Mouse (Mus musculus) forebrain, postnatal 0 days (tissue): ENCODE data around the gene Cep350. TPM values are rescaled to one million over a fixed set of nuclear protein-coding genes. Genes with fewer than 3 reads are reported as not detected.

Experiments
- ATAC-seq: fragments of 200-750 bp; cut with Nextera tagmentation; 2 replicates; pipeline ENCODE4 v1.8.0; 2017; ENCODE audit warnings: mild to moderate bottlenecking, moderate library complexity
- DNase-seq: peaks from one replicate; pipeline ENCODE4 v3.0.0-alpha.2; 2015
- H3K27ac ChIP-seq: fragments of 300-500 bp; sonication (generic); 2 replicates; pipeline ENCODE4 v1.5.1; 2014; ENCODE audit warnings: low read depth, mild to moderate bottlenecking, antibody characterized with exemption, low read length, moderate library complexity, mixed read lengths
- H3K27me3 ChIP-seq: fragments of 300-500 bp; sonication (generic); 2 replicates; pipeline ENCODE4 v1.6.1; 2014; ENCODE audit warnings: mild to moderate bottlenecking, low read length, mixed read lengths; ENCODE audit not compliant: insufficient read depth
- H3K36me3 ChIP-seq: fragments of 300-500 bp; sonication (generic); 2 replicates; pipeline ENCODE4 v1.6.1; 2014; ENCODE audit warnings: mild to moderate bottlenecking, moderate library complexity; ENCODE audit not compliant: insufficient read depth
- H3K4me1 ChIP-seq: fragments of 300-500 bp; sonication (generic); 2 replicates; pipeline ENCODE4 v1.6.1; 2014; ENCODE audit warnings: antibody characterized with exemption; ENCODE audit not compliant: insufficient read depth
- H3K4me2 ChIP-seq: fragments of 300-500 bp; sonication (generic); 2 replicates; pipeline ENCODE4 v1.6.1; 2014; ENCODE audit warnings: low read depth, mild to moderate bottlenecking, moderate library complexity
- H3K4me3 ChIP-seq: fragments of 300-500 bp; sonication (generic); 2 replicates; pipeline ENCODE4 v1.5.1; 2014; ENCODE audit warnings: low read depth, low read length, mixed read lengths
- H3K9ac ChIP-seq: fragments of 300-500 bp; sonication (generic); 2 replicates; pipeline ENCODE4 v1.6.1; 2014; ENCODE audit warnings: mild to moderate bottlenecking
- H3K9me3 ChIP-seq: fragments of 300-500 bp; sonication (generic); 2 replicates; pipeline ENCODE4 v1.6.1; 2016; ENCODE audit warnings: low read length
- CTCF ChIP-seq: sonication (generic); IDR thresholded peaks from 2 replicates; pipeline ENCODE4 v1.5.1; 2016; ENCODE audit warnings: antibody characterized with exemption, control low read depth, low read depth
- WGBS: fragments of 180-500 bp; shearing (Covaris S2); extraction: QIAGEN DNeasy Blood & Tissue Kit; methylation state at CpG from one replicate; pipeline ENCODE4 v1.1.7; 2014; 5-methylcytosine and 5-hydroxymethylcytosine counted together
- polyA plus RNA-seq: library from polyadenylated mRNA; unstranded; fragments of >200 nt; fragmentation: Nextera tagmentation; extraction: Ambion mirVana; gene quantifications from 2 replicates; pipeline ENCODE4 v1.2.1, GENCODE M21; 2015
- total RNA-seq: library from RNA; depleted of rRNA; stranded (reverse); fragments of >200 nt; gene quantifications from 2 replicates; pipeline ENCODE4 v1.2.3, GENCODE M21; 2014; rRNA removed

The Cep350 gene
- total RNA-seq (27.8 and 34.1 TPM in 2 replicates), polyA plus RNA-seq (5.7 and 10.1 TPM in 2 replicates)

DNA sequence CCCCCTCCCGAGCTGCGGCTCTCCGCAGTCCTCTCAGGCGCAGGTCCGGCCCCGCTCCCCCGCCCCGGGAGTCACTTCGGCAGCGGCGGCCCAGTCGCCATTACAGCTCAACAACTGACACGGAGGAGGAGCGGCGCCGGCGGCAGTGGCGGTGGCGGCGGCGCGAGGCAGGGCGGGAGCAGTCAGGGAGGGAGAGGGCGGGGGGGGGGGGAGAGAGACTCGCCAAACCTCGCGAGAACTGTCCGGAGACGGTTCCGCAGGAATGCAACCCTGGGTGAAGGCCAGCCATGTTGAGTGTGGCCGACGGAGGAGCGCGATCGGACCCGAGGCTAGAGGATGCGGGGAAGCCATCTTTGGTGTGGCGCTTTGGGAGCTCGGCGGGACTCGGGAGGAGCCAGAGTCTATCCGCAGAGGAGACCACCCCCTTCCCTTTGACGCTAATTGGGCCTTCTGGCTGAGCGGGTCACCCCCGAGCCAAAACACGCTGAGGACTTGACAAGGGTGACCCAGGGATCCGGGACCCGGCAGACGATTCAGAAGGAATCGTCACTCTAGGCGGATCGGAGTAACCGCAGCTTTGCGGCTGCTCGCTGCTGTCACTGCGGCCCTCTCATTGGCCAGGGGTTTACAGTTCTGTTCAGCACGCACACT lies at the start of gene Cep350:
Gene Cep350, minus strand, starts transcription at position 188 of the 651 bp plus-strand sequence.
- peak within 1 kb of the TSS; percentile 97 for H3K9ac ChIP-seq
- TF ChIP-seq CTCF, result no peak
- no peaks in the 10 kb centered on the region for H3K36me3 ChIP-seq
- H3K4me2 ChIP-seq, result peak within 1 kb of the TSS; percentile 82
- H3K9me3 ChIP-seq, result no peaks in the 10 kb centered on the region
- under 1% methylated on average over 50 of the region's 57 CpGs for WGBS
- ATAC-seq (peak; percentile 97), DNase-seq (peak; percentile 98)
- H3K27me3 ChIP-seq, result no peaks in the 10 kb centered on the region; the same call in 1 of the 2 replicates
- peak within 1 kb of the TSS; percentile 95 for H3K27ac ChIP-seq
- H3K4me3 ChIP-seq, result peak within 1 kb of the TSS; percentile 99
- peaks cover 17% of the 10 kb centered on the region; the same call in 1 of the 2 replicates for H3K4me1 ChIP-seq

DNA sequence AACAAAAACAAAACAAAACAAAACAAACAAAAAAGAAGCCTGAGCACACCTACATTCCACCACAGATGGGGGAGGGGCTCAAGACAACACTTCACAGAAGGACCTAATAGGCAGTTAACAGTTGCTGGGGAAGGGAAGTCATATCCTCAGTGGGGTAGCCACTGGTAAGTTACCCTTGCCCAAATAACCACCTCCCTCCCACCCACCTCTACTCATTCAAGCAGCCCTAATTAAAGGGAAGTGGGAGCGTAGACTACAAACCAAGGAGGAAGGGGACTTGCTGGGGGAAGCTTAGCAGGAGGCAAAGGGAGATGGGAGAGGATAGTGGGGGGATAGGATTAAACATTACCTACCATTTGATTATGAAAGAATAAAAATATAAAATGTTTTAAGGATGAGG lies 47.3 kb upstream of the Cep350 start:
- Histone ChIP-seq H3K4me3 (no peak overlapping the region), H3K4me2 (no peak overlapping the region), H3K9me3 (no peaks in the 10 kb centered on the region), H3K4me1 (no peaks in the 10 kb centered on the region), H3K27ac (no peak overlapping the region), H3K27me3 (no peaks in the 10 kb centered on the region), H3K9ac (no peak overlapping the region), H3K36me3 (peaks cover 30% of the 10 kb centered on the region)
- no peak for ATAC-seq
- no peak for TF ChIP-seq CTCF
- WGBS, result 96% methylated on average over 1 of the region's 1 CpGs
- no peak for DNase-seq

DNA sequence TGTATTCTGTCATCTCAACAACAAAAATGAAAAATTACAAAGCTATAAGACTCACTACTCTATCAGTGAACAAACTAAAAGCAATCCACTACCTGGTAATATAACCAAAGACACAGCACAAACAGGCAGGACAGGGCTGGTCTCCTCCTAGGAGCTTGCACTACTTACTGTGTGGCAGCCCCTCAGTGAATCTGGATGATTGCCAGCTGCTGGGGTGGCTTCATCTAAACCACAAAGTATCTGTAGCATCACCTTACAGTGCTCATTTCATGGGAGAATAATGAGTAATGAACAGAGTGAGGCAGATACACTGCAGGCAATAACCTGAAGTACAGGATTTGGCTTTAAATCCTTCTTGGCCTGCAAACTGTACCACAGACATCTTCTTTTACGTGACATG lies 46.7 kb upstream of the Cep350 start:
- H3K27ac ChIP-seq, result no peak overlapping the region
- ATAC-seq (no peak), DNase-seq (no peak)
- H3K4me2 ChIP-seq, result no peak overlapping the region
- no peaks in the 10 kb centered on the region for H3K4me1 ChIP-seq
- WGBS, result 94% methylated on average over 1 of the region's 1 CpGs
- H3K9ac ChIP-seq, result no peak overlapping the region
- no peak for TF ChIP-seq CTCF
- H3K9me3 ChIP-seq, result no peaks in the 10 kb centered on the region
- H3K36me3 ChIP-seq, result peaks cover 28% of the 10 kb centered on the region
- H3K27me3 ChIP-seq, result no peaks in the 10 kb centered on the region
- no peak overlapping the region for H3K4me3 ChIP-seq

DNA sequence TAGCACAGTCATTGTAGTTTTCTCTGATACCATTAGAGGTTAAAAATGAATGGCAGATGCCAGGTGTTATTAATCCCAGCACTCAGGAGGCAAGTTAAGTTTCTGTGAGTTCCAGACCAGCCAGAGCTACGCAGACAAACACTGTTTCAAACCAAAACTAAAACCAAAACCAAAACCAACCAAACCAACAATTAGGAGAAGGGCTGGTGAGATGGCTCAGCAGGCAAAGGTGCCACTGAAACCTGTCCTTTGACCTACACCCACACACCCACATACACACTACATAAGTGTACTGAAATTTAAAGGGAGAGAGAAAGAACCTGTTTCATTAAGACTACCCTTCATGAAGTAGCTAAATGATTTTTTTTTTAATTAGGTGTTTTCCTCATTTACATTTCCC lies 35.9 kb upstream of the Cep350 start:
- no peaks in the 10 kb centered on the region for H3K4me1 ChIP-seq
- TF ChIP-seq CTCF, result no peak
- WGBS, result 92% methylated on average over 1 of the region's 1 CpGs
- H3K4me3 ChIP-seq, result no peak overlapping the region
- no peak overlapping the region for H3K4me2 ChIP-seq
- DNase-seq (no peak), ATAC-seq (no peak)
- H3K9me3 ChIP-seq, result no peaks in the 10 kb centered on the region
- H3K36me3 ChIP-seq, result peaks cover 38% of the 10 kb centered on the region
- no peak overlapping the region for H3K9ac ChIP-seq
- H3K27me3 ChIP-seq, result no peaks in the 10 kb centered on the region
- H3K27ac ChIP-seq, result no peak overlapping the region

DNA sequence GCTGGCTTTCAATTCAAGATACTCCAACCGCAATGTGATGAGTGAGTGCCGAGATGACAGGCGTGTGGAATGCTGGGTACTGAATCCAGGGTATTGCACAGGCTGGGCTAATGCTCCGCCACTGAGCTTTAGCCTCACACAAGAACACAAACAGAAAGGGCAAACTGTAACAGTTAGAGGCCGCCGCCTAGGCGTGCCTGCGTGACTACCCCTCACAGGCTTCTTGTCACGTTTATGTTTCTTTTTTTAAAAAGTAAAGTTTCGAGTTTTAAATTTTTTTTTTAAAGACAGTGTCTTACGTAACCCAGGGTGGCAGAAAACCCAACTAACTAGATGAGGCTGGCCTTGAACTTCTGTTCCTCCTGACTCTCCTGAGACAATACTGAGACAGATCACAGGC lies 32.9 kb upstream of the Cep350 start:
- peaks cover 27% of the 10 kb centered on the region for H3K36me3 ChIP-seq
- no peak overlapping the region for H3K4me2 ChIP-seq
- no peaks in the 10 kb centered on the region for H3K27me3 ChIP-seq
- H3K4me3 ChIP-seq, result no peak overlapping the region
- ATAC-seq (no peak), DNase-seq (no peak)
- H3K27ac ChIP-seq, result no peak overlapping the region
- 94% methylated on average over 11 of the region's 11 CpGs for WGBS
- H3K9ac ChIP-seq, result no peak overlapping the region
- no peaks in the 10 kb centered on the region for H3K9me3 ChIP-seq
- no peaks in the 10 kb centered on the region for H3K4me1 ChIP-seq
- TF ChIP-seq CTCF, result no peak

DNA sequence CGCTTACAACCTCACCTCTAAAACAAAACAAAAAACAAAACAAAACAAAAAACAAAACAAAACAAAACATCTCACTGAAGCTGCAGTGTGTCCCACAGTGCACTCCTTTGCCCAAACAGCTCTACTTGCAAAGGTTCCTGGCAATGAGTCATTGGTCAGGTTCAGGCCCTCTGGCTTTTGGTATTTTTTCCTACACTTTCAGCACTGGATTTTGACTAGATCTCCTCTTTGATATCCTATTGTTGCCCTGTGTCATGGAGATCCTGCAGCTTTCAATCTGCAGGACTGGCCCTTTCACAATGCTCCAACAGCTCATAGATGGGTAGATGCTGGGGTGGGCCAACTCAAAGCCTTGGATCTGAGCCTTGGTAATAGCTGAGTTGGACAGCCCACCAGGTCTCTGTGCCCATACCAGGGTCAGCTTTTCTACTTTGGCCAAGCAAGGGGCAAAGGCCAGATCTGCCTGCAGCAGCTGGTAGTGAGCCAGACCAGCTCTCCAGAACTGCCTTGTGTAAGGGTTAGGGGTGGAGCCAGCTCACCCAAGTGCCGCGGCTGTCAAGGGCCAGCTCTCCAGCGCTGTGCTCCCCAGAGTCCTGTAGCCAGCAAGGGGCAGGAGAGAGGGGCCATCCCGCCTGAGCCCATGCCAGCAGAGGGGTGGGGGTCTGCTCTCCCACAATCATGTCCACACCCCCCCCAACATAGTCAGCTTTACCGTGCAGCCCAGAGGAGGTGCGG lies 30.3 kb upstream of the Cep350 start:
- Histone ChIP-seq H3K4me2 (no peak overlapping the region), H3K27ac (no peak overlapping the region), H3K27me3 (no peaks in the 10 kb centered on the region), H3K4me1 (no peaks in the 10 kb centered on the region), H3K9me3 (no peaks in the 10 kb centered on the region), H3K9ac (no peak overlapping the region), H3K36me3 (peaks cover 17% of the 10 kb centered on the region), H3K4me3 (no peak overlapping the region)
- no peak for TF ChIP-seq CTCF
- 85% methylated on average over 7 of the region's 7 CpGs for WGBS
- ATAC-seq, result no peak
- DNase-seq, result no peak

DNA sequence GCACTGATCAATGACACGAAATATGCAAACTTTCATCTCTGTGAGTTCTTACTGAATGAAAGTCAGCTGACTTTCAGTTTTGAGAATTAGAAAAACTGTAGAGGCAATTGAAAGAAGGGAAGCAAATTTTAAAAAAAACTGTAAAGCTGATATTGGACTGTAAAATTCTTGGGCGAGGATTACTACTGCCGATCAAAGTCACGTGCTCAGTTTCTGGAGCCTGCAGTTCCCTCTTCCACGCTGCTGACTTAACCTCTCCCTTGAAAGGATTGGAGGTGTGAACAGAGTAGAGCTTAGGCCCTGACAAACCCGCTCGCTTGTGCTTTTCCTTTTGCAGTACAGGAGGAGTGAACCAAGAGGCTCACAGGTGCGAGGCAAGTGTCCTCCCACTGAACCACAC lies 29.3 kb upstream of the Cep350 start:
- Histone ChIP-seq H3K36me3 (peaks cover 11% of the 10 kb centered on the region), H3K27me3 (no peaks in the 10 kb centered on the region), H3K27ac (no peak overlapping the region), H3K9ac (no peak overlapping the region), H3K4me2 (no peak overlapping the region), H3K9me3 (no peaks in the 10 kb centered on the region), H3K4me3 (no peak overlapping the region), H3K4me1 (no peaks in the 10 kb centered on the region)
- no peak for ATAC-seq
- no peak for DNase-seq
- 89% methylated on average over 8 of the region's 8 CpGs for WGBS
- TF ChIP-seq CTCF, result no peak
